Mouse (Mus musculus): ENCODE results near the gene Timeless.
A peak's percentile ranks its signal among the peaks of the same experiment; 100 is the strongest.
"Not testable (repeated sequence)": the region's sequence is repeated elsewhere in the genome, so short reads cannot be mapped to it uniquely, and the experiment has no call there.

The Timeless gene

DNA sequence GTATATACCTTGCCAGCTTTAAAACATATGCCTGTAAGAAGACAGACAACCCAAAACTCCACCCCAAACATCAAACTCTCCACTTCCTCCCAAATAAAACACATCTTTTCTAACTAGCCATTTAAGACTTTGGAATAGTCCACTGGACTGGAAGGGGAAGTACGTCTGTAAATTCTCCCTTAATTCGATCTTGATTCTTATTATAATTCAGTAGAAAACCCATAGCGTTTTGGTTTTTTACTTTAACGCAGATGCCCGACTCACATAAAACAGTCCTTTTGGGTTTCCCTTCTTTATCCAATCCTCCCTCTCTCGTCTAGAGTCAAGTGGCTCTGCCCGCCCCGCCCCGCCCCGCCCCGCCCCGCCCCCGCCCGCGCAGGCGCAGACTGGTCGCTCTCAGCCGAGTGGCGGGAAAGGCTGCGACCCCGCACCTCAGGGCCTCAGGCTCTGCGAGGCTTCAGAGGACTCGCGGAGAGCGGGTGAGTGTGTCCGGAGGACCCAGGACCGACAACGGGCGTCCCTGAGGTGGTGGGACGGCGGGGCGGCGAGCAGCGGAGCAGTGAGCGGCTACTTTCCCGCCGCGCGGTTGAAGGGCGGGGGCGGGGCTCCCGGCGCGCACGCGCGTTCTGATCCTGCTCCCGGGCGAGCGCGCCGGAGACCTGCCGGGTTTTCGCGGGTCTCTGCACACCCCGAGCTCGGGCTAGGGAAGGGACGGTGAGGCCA lies at the start of gene Timeless:
Gene Timeless (plus strand): TSS at position 369 of the 723 bp plus-strand sequence.
- DNase-seq (ENCODE audit: extremely low spot score, low spot score) = peak; percentile 94

DNA sequence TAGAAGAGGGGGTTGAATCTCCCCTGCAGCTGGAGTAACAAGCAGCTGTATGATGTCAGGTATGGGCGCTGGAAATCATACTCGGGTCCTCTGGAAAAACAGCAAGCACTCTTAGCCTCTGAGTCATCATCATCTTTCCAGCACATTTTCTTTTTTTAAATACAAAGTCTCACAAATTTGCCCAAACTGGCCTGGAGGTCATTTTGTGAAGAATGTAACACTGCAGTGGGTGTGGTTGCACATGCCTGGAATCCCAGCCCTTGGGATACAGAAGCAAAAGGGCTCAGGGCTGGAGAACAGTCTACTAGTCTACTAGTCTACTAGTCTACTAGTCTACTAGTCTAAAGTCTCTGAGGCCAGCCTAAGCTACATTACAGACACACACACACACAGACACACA lies 47.6 kb upstream of the Timeless start:
- DNase-seq (ENCODE audit: extremely low spot score, low spot score) = no peak

DNA sequence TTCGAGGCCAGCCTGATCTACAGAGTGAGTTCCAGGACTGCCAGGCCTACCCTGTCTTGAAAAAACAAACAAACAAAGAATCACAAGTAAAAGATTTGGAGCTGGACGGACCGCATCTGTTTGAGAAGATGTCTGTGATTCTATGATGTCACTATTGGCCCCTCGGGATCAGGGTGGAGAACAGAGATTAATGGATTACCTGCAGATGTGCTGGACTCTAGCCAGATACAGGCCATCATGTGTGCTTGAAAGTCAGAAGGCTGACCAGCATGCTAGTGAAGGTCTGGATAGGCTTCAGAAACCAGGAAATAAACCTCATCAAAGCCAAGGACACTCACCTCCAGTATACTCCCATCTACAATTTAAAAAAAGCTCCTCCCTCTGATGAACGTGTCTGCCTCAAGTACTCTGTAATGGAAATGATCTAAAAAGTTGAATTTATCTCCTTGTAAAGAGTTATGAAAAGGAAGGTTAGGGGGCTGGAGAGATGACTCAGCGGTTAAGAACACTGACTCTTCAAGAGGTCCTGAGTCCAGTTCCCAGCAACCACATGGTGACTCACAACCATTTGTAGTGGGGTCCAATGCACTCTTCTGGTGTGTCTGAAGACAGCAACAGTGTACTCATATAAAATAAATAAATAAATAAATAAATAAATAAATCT lies 46.5 kb upstream of the Timeless start:
- DNase-seq (ENCODE audit: extremely low spot score, low spot score) = no peak

DNA sequence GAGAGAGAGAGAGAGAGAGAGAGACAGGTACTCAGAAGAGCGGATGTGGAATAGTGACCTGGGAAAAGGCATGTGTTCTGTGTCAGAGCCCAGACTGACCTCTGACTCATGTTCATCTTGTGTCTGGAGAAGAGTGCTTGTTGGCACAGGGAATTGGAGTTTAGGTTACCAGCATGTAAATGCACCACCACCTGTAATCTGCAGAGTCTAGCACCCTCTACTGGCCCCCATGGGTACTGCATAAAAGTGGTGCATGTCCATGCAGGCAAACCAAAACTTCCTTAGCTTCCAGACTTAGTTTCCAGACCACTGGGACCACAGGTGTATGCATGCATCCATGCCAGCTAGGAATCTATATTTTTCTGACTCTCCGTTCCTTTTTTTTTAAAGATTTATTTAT lies 45.9 kb upstream of the Timeless start:
- DNase-seq (ENCODE audit: extremely low spot score, low spot score) = peak; percentile 95

DNA sequence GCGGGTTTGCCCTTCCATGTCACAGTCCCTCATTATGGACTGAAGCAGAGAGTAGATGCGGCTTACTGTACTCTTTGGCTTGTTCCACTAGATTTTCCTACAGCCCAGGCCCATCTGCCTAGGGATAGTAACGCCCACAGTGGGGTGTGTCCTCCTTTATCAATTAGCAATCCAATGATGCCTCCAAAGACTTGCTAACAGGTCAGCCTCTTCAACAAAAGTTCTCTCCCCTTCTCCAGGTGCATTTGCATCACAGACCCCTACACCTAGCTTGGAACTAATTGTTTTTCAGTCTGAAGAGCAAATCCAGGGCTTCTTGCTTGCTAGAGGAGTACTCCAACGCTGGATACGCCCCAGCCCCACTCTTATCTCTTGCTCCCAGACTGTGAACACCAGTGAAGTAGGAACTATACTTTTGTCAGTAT lies 44.7 kb upstream of the Timeless start:
- DNase-seq (ENCODE audit: extremely low spot score, low spot score) = no peak

GRCm38 (mm10) chr10:128188242-128188877 lies 43.5 kb upstream of the Timeless start:
- DNase-seq (ENCODE audit: extremely low spot score, low spot score) = peak; percentile 64

GRCm38 (mm10) chr10:128191472-128191871 lies 40.4 kb upstream of the Timeless start:
- DNase-seq (ENCODE audit: extremely low spot score, low spot score) = no peak

GRCm38 (mm10) chr10:128192030-128192766 lies 39.7 kb upstream of the Timeless start:
- DNase-seq (ENCODE audit: extremely low spot score, low spot score) = not testable (repeated sequence)

DNA sequence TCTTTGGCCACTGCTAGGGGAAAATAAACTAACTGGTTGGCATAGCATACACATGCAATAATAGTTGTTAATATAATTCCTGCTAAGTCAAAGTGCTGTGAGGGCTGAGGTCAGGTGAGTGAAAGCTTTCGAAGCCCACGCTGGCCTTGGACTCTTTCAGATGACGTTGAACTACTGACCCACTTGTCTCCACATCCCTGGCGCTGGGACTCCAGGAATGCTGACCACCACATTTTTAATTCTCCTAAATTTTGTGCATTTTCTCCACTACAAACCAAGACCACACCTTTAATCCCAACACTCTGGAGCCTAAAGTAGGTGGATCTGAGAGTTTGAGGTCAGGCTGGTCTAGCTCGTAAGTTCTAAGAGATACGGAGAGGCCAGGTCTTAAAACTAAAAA lies 38.8 kb upstream of the Timeless start:
- no peak for DNase-seq (ENCODE audit: extremely low spot score, low spot score)

- DNase-seq (ENCODE audit: extremely low spot score, low spot score) = peak; percentile 99
Measured at GRCm38 (mm10) chr10:128194024-128194550, 37.8 kb upstream of the Timeless start, which contains the start of gene Gls2. TSS of gene Gls2 (plus strand) at chr10:128194457.

DNA sequence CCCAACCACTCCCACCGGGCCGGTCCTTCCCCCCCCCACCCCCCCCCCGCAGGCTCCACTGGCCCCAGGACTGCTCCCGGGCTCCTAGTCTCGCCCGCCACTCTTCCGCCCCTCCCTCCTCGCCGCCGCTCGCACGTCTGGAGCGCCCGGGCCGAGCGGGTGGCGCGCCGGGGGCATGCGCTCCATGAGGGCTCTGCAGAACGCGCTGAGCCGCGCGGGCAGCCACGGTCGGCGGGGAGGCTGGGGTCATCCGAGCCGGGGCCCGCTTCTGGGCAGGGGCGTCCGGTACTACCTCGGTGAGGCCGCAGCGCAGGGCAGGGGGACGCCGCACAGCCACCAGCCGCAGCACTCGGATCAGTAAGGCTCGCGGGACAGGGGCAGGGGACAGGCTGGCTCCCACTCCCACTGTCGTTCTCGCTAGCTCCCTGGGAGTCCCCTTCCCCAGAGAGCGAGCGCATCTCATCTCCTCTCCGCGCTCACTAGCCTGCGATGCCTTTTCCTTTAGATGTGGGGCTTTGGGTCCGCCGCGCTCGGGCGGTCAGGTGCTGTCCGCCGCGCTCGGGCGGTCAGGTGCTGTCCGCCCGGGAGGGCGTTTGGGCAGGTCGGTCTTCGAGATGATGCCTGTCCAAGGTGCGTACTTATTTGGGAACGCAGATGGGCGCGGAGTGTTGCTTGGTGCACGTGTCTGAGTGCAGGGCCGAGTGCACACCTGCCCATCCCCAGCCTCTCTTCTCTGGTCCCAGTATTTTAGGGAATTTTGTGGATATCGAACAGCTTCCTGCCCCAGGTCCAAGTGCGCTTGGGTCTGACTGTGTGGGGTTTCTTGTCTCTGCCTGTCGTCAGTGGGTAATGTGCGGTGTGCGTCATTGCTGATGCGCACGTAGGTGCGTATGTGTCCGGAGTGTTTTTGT lies 37.1 kb upstream of the Timeless start:
- no peak for DNase-seq (ENCODE audit: extremely low spot score, low spot score)

DNA sequence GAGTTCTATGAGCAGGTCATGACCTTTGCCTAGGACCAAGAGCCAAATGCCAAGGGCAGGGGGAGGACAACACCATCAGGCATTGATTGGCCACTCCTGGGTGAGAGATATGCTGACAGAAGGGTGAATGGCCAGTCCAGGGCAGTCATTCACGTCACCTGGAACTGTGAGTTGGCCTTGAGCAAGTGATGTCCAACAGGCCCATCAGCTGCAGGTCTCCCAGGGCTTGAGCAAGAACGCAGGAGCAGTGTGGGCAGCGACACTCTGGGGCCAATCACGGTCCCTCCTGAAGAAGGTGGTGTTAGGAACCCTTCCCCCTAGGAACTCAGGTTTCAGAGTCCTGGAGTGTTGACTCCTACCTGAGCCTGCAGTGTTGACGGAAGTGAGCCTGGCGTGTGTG lies 30.0 kb upstream of the Timeless start:
- no peak for DNase-seq (ENCODE audit: extremely low spot score, low spot score)

GRCm38 (mm10) chr10:128204941-128205340 lies 26.9 kb upstream of the Timeless start:
- no peak for DNase-seq (ENCODE audit: extremely low spot score, low spot score)

DNA sequence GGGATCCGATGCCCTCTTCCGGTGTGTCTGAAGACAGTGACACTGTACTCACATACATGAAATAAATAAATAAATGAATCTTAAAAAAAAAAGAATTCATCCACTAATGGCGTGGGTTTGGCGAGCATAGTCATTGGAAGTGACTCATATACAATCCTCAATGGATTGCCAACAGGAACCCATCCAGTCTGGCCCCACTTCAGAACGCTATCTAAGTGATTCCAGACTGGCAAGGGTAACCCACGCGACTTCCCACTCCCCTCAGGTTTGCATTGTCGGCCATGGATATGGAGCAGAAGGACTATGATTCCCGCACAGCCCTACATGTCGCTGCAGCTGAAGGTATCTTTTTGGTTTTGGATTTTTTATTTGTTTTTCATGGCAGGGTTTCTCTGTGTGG lies 23.5 kb upstream of the Timeless start:
- no peak for DNase-seq (ENCODE audit: extremely low spot score, low spot score)

DNA sequence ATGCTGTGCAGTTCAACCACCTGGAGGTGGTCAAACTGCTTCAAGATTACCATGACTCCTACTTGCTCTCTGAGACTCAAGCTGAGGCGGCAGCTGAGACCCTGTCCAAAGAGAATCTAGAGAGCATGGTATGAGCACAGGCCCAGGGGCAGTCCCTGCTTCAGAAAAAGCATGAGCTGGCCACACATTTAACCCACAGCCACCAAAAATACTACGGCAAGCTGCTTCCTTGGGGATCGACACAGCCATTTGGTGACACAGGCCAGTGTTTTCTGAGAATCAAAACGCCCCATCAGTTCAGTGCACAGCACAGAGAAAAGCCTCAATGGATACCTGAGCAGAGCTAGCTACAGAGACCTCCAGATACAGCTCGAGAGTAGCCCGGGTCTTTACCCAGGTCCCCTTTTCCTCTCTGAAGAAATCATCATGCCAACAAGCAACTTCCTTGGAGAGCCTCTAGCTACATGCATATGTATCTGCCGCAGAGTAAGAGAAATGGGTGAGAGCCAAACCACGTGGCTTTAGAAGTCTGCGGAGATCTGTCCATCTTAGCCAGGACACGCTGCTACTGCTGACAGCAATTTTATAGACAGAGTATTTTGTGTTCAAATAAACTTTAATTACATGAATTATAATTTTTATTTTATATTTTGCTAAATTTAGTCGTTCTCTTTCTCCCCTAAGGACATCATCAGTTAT lies 22.4 kb upstream of the Timeless start:
- no peak for DNase-seq (ENCODE audit: extremely low spot score, low spot score)

DNA sequence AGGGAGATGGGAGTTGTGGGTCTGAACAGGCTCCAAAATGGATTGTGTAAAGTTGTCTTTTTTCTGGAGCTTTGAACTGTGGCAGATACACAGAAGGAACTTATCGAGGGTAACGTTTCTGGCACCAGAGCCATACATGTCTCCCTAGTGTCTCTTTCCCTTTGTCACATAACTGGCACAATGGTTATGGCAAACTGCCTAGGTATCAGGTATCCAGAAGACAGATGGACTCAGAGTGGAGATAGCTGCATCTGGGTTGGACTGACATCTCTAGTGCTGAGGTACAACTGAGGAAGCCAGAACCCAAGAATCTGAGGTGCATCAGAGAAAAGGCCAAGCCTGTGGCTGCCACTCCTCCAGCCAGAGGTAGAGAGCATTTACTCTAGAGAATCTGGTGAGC lies 21.7 kb upstream of the Timeless start:
- no peak for DNase-seq (ENCODE audit: extremely low spot score, low spot score)

DNA sequence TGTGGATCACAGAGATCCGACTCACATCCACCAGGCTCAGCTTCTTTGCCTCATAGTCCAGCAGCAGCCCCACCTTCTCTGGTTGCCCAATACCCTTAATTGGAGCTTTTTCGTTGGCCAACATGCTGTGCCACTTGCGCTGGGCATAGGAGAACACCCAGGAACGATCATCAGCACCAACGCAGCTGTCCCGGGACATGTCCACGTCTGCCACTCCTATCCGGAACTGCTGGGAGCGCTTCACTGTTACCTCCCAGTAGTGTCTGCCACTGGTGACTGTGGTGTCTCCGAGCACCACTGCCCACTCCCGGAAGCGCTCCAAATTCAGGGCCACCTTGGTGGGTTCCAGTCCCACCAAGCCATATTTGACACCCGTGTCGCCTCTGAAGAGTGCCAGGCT lies 20.9 kb upstream of the Timeless start:
- no peak for DNase-seq (ENCODE audit: extremely low spot score, low spot score)

GRCm38 (mm10) chr10:128211390-128212108 lies 20.3 kb upstream of the Timeless start, which contains the start of gene Spryd4:
TSS of gene Spryd4 (minus strand) at chr10:128211807.
- peak; percentile 90 for DNase-seq (ENCODE audit: extremely low spot score, low spot score)

GRCm38 (mm10) chr10:128212148-128212547 lies 19.7 kb upstream of the Timeless start:
- DNase-seq (ENCODE audit: extremely low spot score, low spot score) = no peak

All from neural tube, embryonic 10.5 days (tissue).